Mouse (Mus musculus): ENCODE measurements around the gene Napepld.

The Napepld gene

DNA sequence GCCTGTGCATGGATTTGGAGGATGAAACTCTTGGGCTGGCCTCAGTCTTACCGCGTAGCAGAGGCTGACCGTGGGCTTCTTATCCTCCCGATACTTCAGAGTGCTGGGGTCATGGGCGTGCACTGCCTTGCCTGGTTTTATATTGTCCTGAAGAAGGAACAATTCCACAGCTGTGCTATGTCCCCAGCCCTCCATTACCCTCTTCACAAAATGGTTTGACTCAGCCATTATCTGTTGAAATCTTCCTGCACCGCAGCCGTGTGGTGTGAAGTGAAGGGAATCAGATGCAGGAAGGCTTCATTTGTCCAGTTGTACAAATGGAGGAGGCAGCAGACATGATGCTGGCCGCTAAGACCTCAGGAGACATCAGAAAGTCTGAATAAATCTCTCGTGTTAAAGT, 44.3 kb downstream of the Napepld start:
- no peak for TF ChIP-seq GATA4 (IDR thresholded peaks at IDR 0.05; ENCODE audit: insufficient replicate concordance, low read length)

DNA sequence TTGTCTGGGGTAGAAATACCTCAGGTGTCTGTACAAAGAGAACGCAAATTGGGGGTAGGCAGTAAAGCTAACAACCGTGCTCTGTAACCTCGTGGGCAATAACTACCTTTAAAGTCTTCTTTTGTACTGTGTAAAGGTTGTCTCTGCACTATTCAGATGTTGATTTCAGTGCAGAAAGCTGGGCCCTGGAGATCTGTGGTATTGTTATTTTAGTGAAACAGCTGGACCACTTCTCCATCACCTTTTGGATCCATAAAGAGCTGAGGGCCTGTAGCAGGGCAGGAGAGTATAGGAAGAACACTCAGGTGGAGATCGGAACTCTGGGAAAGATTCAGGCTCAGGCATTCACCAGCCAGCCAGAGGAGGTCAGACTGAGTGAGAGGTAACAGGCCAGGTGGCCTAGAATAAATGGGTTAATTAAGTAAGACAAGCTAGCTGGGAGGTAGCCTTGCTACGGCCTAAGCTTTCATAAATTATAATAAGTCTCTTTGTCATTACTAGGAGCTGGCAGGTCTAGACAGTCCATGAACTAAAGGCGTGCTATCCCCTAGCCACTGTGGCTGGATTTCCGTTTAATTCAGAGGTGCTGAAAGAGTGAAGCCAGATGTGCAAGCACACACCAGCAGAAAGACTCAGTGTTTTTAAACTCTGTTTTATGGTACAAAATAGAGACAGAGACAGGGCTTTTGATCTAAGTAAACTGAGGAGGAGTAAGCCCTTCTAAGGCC, 49.1 kb downstream of the Napepld start:
- TF ChIP-seq GATA4 (IDR thresholded peaks at IDR 0.05; ENCODE audit: insufficient replicate concordance, low read length), result no peak

DNA sequence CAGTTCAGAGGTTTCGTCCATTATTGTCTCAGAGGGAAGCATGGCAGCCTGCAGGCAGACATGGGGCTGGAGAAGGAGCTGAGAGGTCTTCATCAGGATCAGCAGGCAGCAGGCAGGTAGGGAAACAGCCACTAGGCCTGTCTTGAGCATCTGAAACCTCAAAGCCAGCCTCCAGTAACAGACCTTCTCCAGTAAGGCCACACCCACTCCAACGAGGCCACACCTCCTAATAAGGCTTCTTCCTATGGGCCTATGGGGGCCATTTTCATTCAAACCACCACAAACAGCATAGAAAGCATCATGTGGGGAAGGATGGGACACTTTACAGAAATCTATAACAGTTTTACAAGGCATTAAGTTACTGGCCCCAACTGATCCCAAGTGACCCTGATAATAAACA, 50.5 kb downstream of the Napepld start:
- TF ChIP-seq GATA4 (IDR thresholded peaks at IDR 0.05; ENCODE audit: insufficient replicate concordance, low read length), result no peak

DNA sequence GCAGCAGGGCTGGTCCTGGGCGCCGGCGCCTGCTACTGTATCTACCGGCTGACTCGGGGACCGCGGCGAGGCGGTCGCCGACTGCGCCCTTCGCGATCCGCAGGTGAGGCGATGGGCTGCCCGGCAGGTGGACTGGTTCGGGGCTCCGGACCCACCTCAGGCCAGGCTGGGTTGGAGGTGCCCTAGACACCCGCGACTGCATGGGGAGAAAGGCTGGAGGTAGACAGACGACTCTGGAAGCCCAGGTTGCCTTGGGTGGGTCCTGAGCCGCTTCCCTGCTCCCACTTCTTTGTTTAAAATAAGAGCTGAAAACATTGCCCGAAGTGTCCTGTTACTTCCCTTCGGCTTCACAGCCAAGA, 55.1 kb downstream of the Napepld start:
- no peak for TF ChIP-seq GATA4 (IDR thresholded peaks at IDR 0.05; ENCODE audit: insufficient replicate concordance, low read length)

DNA sequence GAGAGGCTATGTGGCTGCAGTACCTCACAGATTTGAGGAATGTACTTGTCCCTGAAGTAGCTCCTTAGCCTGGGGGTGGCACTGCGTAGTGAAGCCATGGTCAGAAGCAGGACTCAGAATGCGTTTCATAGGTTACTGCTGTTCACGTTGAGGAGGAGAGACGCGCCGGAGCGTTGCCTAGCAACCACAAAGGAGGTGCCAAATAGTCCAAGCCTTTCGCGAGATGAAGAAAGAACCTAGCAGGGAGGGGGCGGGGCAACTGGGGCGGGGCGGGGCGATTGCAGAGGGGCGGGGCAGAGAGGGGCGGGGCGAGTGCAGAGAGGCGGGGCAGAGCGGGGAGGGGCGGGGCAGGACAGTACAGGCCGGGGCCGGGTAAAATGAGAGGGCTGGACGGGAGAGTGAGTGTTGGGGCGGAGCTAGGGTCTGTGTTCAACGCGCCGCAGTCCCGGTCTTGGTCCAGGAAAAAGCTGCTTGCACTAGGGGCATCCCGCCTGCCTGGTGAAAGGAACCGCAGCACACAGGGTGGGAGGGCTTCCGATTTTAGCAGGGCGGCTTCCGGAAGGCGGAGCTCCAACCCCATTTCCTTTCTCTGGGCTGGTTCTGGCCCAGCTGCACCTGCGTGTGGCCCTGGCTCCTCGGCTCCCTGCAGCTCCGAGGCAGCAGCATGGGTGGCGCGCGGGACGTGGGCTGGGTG, 55.6 kb downstream of the Napepld start, which contains the start of the genes Fbxl13 and Armc10:
Fbxl13 (minus strand) TSS at position 196 of the 694 bp plus-strand sequence.
Armc10 (plus strand) TSS at position 375 of the 694 bp plus-strand sequence.
- no peak for TF ChIP-seq GATA4 (IDR thresholded peaks at IDR 0.05; ENCODE audit: insufficient replicate concordance, low read length)

DNA sequence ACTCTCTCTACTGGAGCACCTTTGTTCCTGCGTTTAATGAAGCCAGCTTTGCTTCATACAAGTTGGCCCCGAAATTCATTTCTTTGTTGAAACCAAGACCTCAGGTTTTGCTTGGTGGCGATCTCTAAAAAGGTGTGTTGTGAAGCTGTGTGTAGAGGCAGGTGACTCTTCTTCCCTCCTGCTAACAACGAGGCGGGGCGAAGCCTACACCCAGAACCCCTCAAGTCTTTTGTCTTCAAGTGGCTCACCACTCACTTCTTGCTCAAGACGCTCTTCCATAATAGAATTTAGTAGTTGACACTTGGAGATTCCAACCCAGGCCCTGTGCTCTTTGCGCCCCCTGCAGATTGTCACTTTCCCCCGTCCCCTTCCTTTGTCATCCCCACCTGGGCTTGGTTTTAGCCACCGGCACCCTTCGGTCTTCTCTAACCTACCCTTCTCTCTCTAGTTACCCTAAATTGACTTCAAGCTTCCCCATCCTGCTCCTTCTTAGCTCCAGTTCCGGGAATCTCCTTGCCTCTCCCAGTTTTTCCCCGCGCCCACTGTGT, 56.2 kb downstream of the Napepld start:
- no peak for TF ChIP-seq GATA4 (IDR thresholded peaks at IDR 0.05; ENCODE audit: insufficient replicate concordance, low read length)

DNA sequence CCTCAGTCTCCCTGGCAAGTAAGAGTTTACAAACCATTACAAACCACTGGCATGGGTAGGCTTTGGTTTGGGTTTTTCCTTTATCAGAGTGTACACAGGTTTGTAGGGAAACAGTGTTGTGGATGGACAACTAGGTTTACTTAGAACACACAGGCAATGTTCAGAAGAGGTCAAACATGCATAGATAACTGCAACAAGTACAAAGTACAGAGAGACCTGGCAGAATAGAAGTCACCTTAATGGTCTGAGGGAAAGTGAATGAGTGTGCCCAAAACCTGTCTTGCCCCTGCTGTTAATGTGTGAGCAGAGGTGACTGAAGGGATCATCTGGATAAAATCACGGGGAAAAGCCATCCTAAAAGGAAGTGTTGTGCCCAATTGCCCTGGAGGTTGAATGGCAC, 57.6 kb downstream of the Napepld start:
- TF ChIP-seq GATA4 (IDR thresholded peaks at IDR 0.05; ENCODE audit: insufficient replicate concordance, low read length), result no peak; the same call in 1 of the 2 replicates

DNA sequence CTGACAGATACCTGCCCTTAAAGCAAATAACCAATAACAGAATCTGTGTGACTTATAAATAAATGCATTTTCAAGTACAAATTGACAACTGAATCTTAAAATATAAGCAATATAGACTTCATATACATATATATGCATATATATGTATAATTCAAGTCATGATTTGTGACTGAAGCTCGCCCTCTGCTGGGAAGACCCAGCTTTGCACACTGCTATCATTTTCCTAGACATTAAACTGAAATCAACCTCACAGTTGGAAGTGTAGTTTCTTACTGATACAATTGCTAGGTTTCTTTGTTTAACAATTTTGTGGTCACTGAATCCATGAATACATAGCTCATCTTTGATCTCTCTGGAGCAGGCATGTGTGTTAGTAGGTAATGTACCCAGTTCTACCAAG, 60.2 kb downstream of the Napepld start:
- TF ChIP-seq GATA4 (IDR thresholded peaks at IDR 0.05; ENCODE audit: insufficient replicate concordance, low read length), result no peak

DNA sequence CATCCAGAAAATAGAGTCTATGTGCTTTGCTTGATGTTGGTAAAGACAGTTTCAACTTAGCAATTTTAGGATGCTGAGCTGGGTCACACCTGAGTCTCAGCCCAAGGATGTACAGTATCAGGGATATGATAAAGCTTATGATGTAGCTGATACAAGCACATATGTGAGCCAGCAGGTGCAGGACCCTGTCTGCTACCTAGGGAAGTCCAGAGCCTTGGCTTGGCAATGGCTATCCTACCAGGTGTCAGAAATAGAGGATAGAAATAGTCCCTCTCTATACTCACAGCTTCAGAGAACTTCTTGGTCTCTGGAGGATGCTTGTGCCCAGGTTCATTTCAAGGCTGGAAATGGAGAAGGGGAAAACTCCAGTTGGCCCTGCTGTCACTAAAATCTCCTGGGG, 75.3 kb downstream of the Napepld start:
- TF ChIP-seq GATA4 (IDR thresholded peaks at IDR 0.05; ENCODE audit: insufficient replicate concordance, low read length), result no peak

DNA sequence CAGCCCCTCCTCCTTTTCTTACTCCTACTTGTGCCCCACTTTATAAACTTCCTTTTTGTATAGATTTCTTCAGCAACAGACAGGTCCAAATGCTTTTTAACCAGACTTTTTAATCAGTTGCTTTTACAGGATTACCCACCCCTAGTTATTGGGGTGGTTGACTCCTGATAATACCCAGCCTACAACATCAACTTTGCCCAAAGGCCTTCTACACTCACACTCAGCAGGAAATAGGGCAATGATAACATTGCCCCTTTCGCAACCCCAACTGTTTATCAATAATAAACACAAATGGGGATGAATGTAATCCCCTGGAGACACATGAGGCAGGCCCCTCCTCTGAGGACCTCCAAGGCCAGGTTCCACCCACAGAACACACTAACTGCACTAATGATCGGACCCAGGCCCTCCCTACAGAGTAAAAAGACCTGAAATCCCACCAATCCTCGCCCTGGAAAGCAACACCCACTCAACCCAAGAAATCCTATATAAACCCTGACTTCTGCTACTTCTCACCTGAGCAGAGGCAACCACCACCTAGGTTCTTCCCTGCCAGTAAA, 84.7 kb downstream of the Napepld start:
- no peak for TF ChIP-seq GATA4 (IDR thresholded peaks at IDR 0.05; ENCODE audit: insufficient replicate concordance, low read length)
